Comparison of ENCODE assay signal across 8 mouse cellular contexts in the genomic region with DNA sequence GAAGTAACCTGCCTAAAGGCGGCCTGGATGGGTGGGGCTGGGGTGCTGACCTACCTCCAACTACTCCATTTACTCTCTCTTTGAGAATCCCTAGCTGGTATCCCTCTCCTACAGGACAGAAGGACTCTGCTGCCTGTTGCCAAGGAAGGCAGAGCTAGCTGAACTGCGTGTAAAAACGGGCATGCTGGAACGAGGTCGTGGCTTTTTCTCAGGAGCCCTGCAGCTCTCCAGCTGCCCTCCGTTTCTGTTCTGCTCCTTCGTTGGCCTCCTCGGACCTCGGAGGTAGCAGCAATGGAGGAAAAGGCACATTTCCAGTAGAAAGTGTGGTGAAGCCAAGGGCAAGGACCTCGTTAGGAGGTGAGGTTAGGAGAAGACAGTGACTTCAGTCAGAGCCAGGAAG. TPM values are rescaled to one million over a fixed set of nuclear protein-coding genes. Genes with fewer than 3 reads are reported as not detected.
DNase-seq lines count a peak whose midpoint lies in the region; ATAC-seq lines count a peak whose summit lies in the region.

No protein-coding gene starts in this region.

- WGBS in kidney, embryonic 15.5 days = 52% methylated on average over 10 of the region's 10 CpGs
- WGBS in forebrain, embryonic 14.5 days = 64% methylated on average over 10 of the region's 10 CpGs
- 63% methylated on average over 10 of the region's 10 CpGs for WGBS in liver, embryonic 12.5 days (ENCODE audit: insufficient replicate concordance)

- H3K27me3 ChIP-seq in kidney, embryonic 15.5 days = no peaks in the 10 kb centered on the region
- no peaks in the 10 kb centered on the region for H3K27me3 ChIP-seq in forebrain, embryonic 14.5 days (replicated peaks; ENCODE audit: control insufficient read depth, insufficient read depth, low read length)
- peaks cover 32% of the 10 kb centered on the region for H3K27me3 ChIP-seq in liver, embryonic 12.5 days (replicated peaks)

- ATAC-seq in kidney, embryonic 15.5 days (replicated peaks; ENCODE audit: low FRiP score) = no peak
- ATAC-seq in forebrain, embryonic 14.5 days = no peak
- no peak for ATAC-seq in liver, embryonic 12.5 days

- H3K4me2 ChIP-seq in kidney, embryonic 15.5 days = peak overlapping the region; percentile 33
- H3K4me2 ChIP-seq in forebrain, embryonic 14.5 days (ENCODE audit: low read length) = no peak overlapping the region
- H3K4me2 ChIP-seq in liver, embryonic 12.5 days = no peak overlapping the region

- peaks cover 46% of the 10 kb centered on the region for H3K36me3 ChIP-seq in kidney, embryonic 15.5 days
- peaks cover 62% of the 10 kb centered on the region for H3K36me3 ChIP-seq in forebrain, embryonic 14.5 days (ENCODE audit: control insufficient read depth, insufficient read depth, low read length)
- H3K36me3 ChIP-seq in liver, embryonic 12.5 days = peaks cover 46% of the 10 kb centered on the region

- DNase-seq in kidney, postnatal 25 days = no peak
- DNase-seq in cerebellum, postnatal 10 days = peak; percentile 60 to 65
- DNase-seq in forebrain, embryonic 14.5 days (ENCODE audit: low spot score) = no peak
- no peak for DNase-seq in MN1 (ENCODE audit: low spot score)
- no peak for DNase-seq in right cerebral cortex, postnatal 14 days
- no peak for DNase-seq in spleen, postnatal 36 days (ENCODE audit: low spot score in 2 of 2)

- H3K4me3 ChIP-seq in kidney, embryonic 15.5 days (replicated peaks) = peak overlapping the region; percentile 15; the same call in 1 of the 2 replicates
- no peak overlapping the region for H3K4me3 ChIP-seq in forebrain, embryonic 14.5 days (ENCODE audit: low read depth, low read length)
- H3K4me3 ChIP-seq in liver, embryonic 12.5 days = no peak overlapping the region

- H3K4me1 ChIP-seq in kidney, embryonic 15.5 days = peaks cover 58% of the 10 kb centered on the region
- peaks cover 32% of the 10 kb centered on the region for H3K4me1 ChIP-seq in forebrain, embryonic 14.5 days (ENCODE audit: control insufficient read depth, insufficient read depth, low read length)
- peaks cover 48% of the 10 kb centered on the region for H3K4me1 ChIP-seq in liver, embryonic 12.5 days

- no peaks in the 10 kb centered on the region for H3K9me3 ChIP-seq in kidney, embryonic 15.5 days (replicated peaks)
- no peaks in the 10 kb centered on the region for H3K9me3 ChIP-seq in forebrain, embryonic 14.5 days (replicated peaks; ENCODE audit: control insufficient read depth, low read length)
- no peaks in the 10 kb centered on the region for H3K9me3 ChIP-seq in liver, embryonic 12.5 days (replicated peaks)

- peak overlapping the region; percentile 29; the same call in 1 of the 2 replicates for H3K9ac ChIP-seq in kidney, embryonic 15.5 days
- H3K9ac ChIP-seq in forebrain, embryonic 14.5 days (ENCODE audit: low read length) = peak overlapping the region; percentile 43; the same call in 1 of the 2 replicates
- no peak overlapping the region for H3K9ac ChIP-seq in liver, embryonic 12.5 days

- peak overlapping the region; percentile 92 for H3K27ac ChIP-seq in kidney, embryonic 15.5 days
- H3K27ac ChIP-seq in forebrain, embryonic 14.5 days (ENCODE audit: low read depth, low read length) = peak overlapping the region; percentile 39; the same call in 1 of the 2 replicates
- H3K27ac ChIP-seq in liver, embryonic 12.5 days = 0 out of 2 replicates have a peak overlapping the region, but pooled peaks have one; percentile 50

RNA-seq across cellular contexts. Expression of a gene that starts 11.7 kb away (rescaled TPM):
- 138 and 160 TPM in 2 replicates for polyA plus RNA-seq in kidney, embryonic 15.5 days (2015; fragmentation: Nextera tagmentation; extraction: Ambion mirVana)
- 101 TPM in 2 replicates for polyA plus RNA-seq in forebrain, embryonic 14.5 days (2014; fragmentation: Nextera tagmentation; extraction: Ambion mirVana)
- polyA plus RNA-seq in liver, embryonic 12.5 days (2016; fragmentation: Nextera tagmentation; extraction: Ambion mirVana) = 38.5 and 38.8 TPM in 2 replicates

RNA-seq across cellular contexts. Expression of a gene that starts 19.5 kb away (rescaled TPM):
- 15.4 and 16.5 TPM in 2 replicates for polyA plus RNA-seq in kidney, embryonic 15.5 days (2015; fragmentation: Nextera tagmentation; extraction: Ambion mirVana)
- 28.1 and 30.1 TPM in 2 replicates for polyA plus RNA-seq in forebrain, embryonic 14.5 days (2014; fragmentation: Nextera tagmentation; extraction: Ambion mirVana)
- 1.8 TPM in 2 replicates for polyA plus RNA-seq in liver, embryonic 12.5 days (2016; fragmentation: Nextera tagmentation; extraction: Ambion mirVana)

RNA-seq across cellular contexts. Expression of a gene that starts 27.4 kb away (rescaled TPM):
- polyA plus RNA-seq in kidney, embryonic 15.5 days (2015; fragmentation: Nextera tagmentation; extraction: Ambion mirVana) = 17.0 and 19.2 TPM in 2 replicates
- 39.0 and 49.2 TPM in 2 replicates for polyA plus RNA-seq in forebrain, embryonic 14.5 days (2014; fragmentation: Nextera tagmentation; extraction: Ambion mirVana)
- 5.3 and 5.5 TPM in 2 replicates for polyA plus RNA-seq in liver, embryonic 12.5 days (2016; fragmentation: Nextera tagmentation; extraction: Ambion mirVana)

RNA-seq across cellular contexts. Expression of a gene that starts 28.4 kb away (rescaled TPM):
- 14.8 and 16.7 TPM in 2 replicates for polyA plus RNA-seq in kidney, embryonic 15.5 days (2015; fragmentation: Nextera tagmentation; extraction: Ambion mirVana)
- 4.8 and 5.1 TPM in 2 replicates for polyA plus RNA-seq in forebrain, embryonic 14.5 days (2014; fragmentation: Nextera tagmentation; extraction: Ambion mirVana)
- polyA plus RNA-seq in liver, embryonic 12.5 days (2016; fragmentation: Nextera tagmentation; extraction: Ambion mirVana) = 2.3 and 2.7 TPM in 2 replicates

RNA-seq across cellular contexts. Expression of a gene that starts 40.4 kb away (rescaled TPM):
- 17.8 and 19.3 TPM in 2 replicates for polyA plus RNA-seq in kidney, embryonic 15.5 days (2015; fragmentation: Nextera tagmentation; extraction: Ambion mirVana)
- polyA plus RNA-seq in forebrain, embryonic 14.5 days (2014; fragmentation: Nextera tagmentation; extraction: Ambion mirVana) = 18.4 and 25.4 TPM in 2 replicates
- 12.8 and 15.3 TPM in 2 replicates for polyA plus RNA-seq in liver, embryonic 12.5 days (2016; fragmentation: Nextera tagmentation; extraction: Ambion mirVana)

Comparison
In these comparisons a context has a peak if more than half of its experiments do, and no peak if none do; other contexts are left out.
1. H3K27ac ChIP-seq: peak in every context shown above with its lines; median percentile 92 in kidney, embryonic 15.5 days; 50 in liver, embryonic 12.5 days; 39 in forebrain, embryonic 14.5 days.
2. DNase-seq: peak in cerebellum, postnatal 10 days (2 of 2); none in kidney, postnatal 25 days (0 of 2), forebrain, embryonic 14.5 days (single experiment), MN1 (single experiment), right cerebral cortex, postnatal 14 days (single experiment) and spleen, postnatal 36 days (0 of 2).